Mouse (Mus musculus) midbrain, embryonic 14.5 days (tissue): ENCODE measurements around the gene Col2a1. TPM values are rescaled to one million over a fixed set of nuclear protein-coding genes. Genes with fewer than 3 reads are reported as not detected.

ENCODE experiments used
- ATAC-seq: fragments of 200-750 bp; cut with Nextera tagmentation; 2 replicates; pipeline ENCODE4 v1.8.0; 2017; ENCODE audit warnings: moderate number of reproducible peaks, moderate library complexity; ENCODE audit not compliant: low FRiP score, low TSS enrichment
- DNase-seq: peaks from one replicate; pipeline ENCODE4 v3.0.0-alpha.2; 2015
- H3K27ac ChIP-seq: fragments of 300-500 bp; sonication (generic); replicated peaks from 2 replicates; pipeline ENCODE4 v1.5.1; 2014; ENCODE audit warnings: mild to moderate bottlenecking, low read depth, low read length, moderate library complexity
- H3K27me3 ChIP-seq: fragments of 300-500 bp; sonication (generic); 2 replicates; pipeline ENCODE4 v1.6.1; 2014; ENCODE audit warnings: low read length, control low read depth, mixed read lengths; ENCODE audit not compliant: control insufficient read depth, insufficient read depth
- H3K36me3 ChIP-seq: fragments of 300-500 bp; sonication (generic); 2 replicates; pipeline ENCODE4 v1.6.1; 2014; ENCODE audit warnings: low read length, control low read depth; ENCODE audit not compliant: control insufficient read depth, insufficient read depth
- H3K4me1 ChIP-seq: fragments of 300-500 bp; sonication (generic); 2 replicates; pipeline ENCODE4 v1.6.1; 2014; ENCODE audit warnings: mild to moderate bottlenecking, antibody characterized with exemption, low read length, control low read depth; ENCODE audit not compliant: control insufficient read depth, insufficient read depth
- H3K4me2 ChIP-seq: fragments of 300-500 bp; sonication (generic); 2 replicates; pipeline ENCODE4 v1.6.1; 2014; ENCODE audit warnings: mild to moderate bottlenecking, low read length, moderate library complexity
- H3K4me3 ChIP-seq: fragments of 300-500 bp; sonication (generic); replicated peaks from 2 replicates; pipeline ENCODE4 v1.5.1; 2014; ENCODE audit warnings: low read depth, low read length
- H3K9ac ChIP-seq: fragments of 300-500 bp; sonication (generic); replicated peaks from 2 replicates; pipeline ENCODE4 v1.6.1; 2014; ENCODE audit warnings: mild to moderate bottlenecking, low read length, moderate library complexity
- H3K9me3 ChIP-seq: fragments of 300-500 bp; sonication (generic); 2 replicates; pipeline ENCODE4 v1.6.1; 2016; ENCODE audit warnings: low read length, control low read depth, mixed read lengths; ENCODE audit not compliant: control insufficient read depth
- WGBS: fragments of 180-500 bp; shearing (Covaris S2); extraction: QIAGEN DNeasy Blood & Tissue Kit; methylation state at CpG from one replicate; pipeline ENCODE4 v1.1.7; 2014; 5-methylcytosine and 5-hydroxymethylcytosine counted together
- polyA plus RNA-seq: library from polyadenylated mRNA; unstranded; fragments of >200 nt; fragmentation: Nextera tagmentation; extraction: Ambion mirVana; gene quantifications from 2 replicates; pipeline ENCODE4 v1.2.1, GENCODE M21; 2014

The Col2a1 gene
- polyA plus RNA-seq, 1 experiment from 2014 or later, result 45.2 TPM

GRCm38 (mm10) chr15:97956416-97956815, 48.1 kb downstream of the Col2a1 start:
- WGBS, result 79% methylated on average over 11 of the region's 11 CpGs
- no peak overlapping the region for H3K27ac ChIP-seq
- no peak for DNase-seq
- H3K36me3 ChIP-seq, result no peaks in the 10 kb centered on the region
- no peaks in the 10 kb centered on the region for H3K9me3 ChIP-seq
- no peaks in the 10 kb centered on the region for H3K4me1 ChIP-seq
- no peak overlapping the region for H3K4me2 ChIP-seq
- no peak overlapping the region for H3K9ac ChIP-seq
- H3K27me3 ChIP-seq, result no peaks in the 10 kb centered on the region
- no peak for ATAC-seq
- H3K4me3 ChIP-seq, result no peak overlapping the region

GRCm38 (mm10) chr15:97955742-97956141, 48.8 kb downstream of the Col2a1 start:
- H3K27ac ChIP-seq, result no peak overlapping the region
- H3K4me3 ChIP-seq, result no peak overlapping the region
- no peaks in the 10 kb centered on the region for H3K36me3 ChIP-seq
- peak; percentile 48 for DNase-seq
- H3K9ac ChIP-seq, result no peak overlapping the region
- no peaks in the 10 kb centered on the region for H3K4me1 ChIP-seq
- H3K4me2 ChIP-seq, result no peak overlapping the region
- no peaks in the 10 kb centered on the region for H3K27me3 ChIP-seq
- no peak for ATAC-seq
- no peaks in the 10 kb centered on the region for H3K9me3 ChIP-seq
- 21% methylated on average over 4 of the region's 4 CpGs for WGBS

- H3K4me2 ChIP-seq, result no peak overlapping the region
- H3K4me3 ChIP-seq, result no peak overlapping the region
- no peaks in the 10 kb centered on the region for H3K36me3 ChIP-seq
- no peaks in the 10 kb centered on the region for H3K4me1 ChIP-seq
- 75% methylated on average over 1 of the region's 1 CpGs for WGBS
- no peaks in the 10 kb centered on the region for H3K27me3 ChIP-seq
- no peak overlapping the region for H3K9ac ChIP-seq
- DNase-seq (no peak), ATAC-seq (no peak)
- H3K9me3 ChIP-seq, result no peaks in the 10 kb centered on the region
- H3K27ac ChIP-seq, result no peak overlapping the region
Measured at GRCm38 (mm10) chr15:97955286-97955685, 49.2 kb downstream of the Col2a1 start.

- H3K4me3 ChIP-seq, result no peak overlapping the region
- no peaks in the 10 kb centered on the region for H3K36me3 ChIP-seq
- no peak for ATAC-seq
- WGBS, result 86% methylated on average over 8 of the region's 8 CpGs
- no peak overlapping the region for H3K27ac ChIP-seq
- no peak overlapping the region for H3K9ac ChIP-seq
- no peaks in the 10 kb centered on the region for H3K27me3 ChIP-seq
- no peak for DNase-seq
- H3K4me2 ChIP-seq, result no peak overlapping the region
- no peaks in the 10 kb centered on the region for H3K4me1 ChIP-seq
- H3K9me3 ChIP-seq, result no peaks in the 10 kb centered on the region
Measured at GRCm38 (mm10) chr15:97954671-97955070, 49.8 kb downstream of the Col2a1 start.

- no peak for DNase-seq
- Histone ChIP-seq H3K9ac (no peak overlapping the region), H3K36me3 (no peaks in the 10 kb centered on the region), H3K27ac (no peak overlapping the region), H3K4me2 (no peak overlapping the region), H3K4me3 (no peak overlapping the region), H3K9me3 (no peaks in the 10 kb centered on the region), H3K27me3 (no peaks in the 10 kb centered on the region), H3K4me1 (no peaks in the 10 kb centered on the region)
- 76% methylated on average over 4 of the region's 4 CpGs for WGBS
- ATAC-seq, result no peak
Measured at GRCm38 (mm10) chr15:97952889-97953189, 51.7 kb downstream of the Col2a1 start.

- Histone ChIP-seq H3K36me3 (no peaks in the 10 kb centered on the region), H3K9me3 (no peaks in the 10 kb centered on the region), H3K27ac (no peak overlapping the region), H3K4me1 (no peaks in the 10 kb centered on the region), H3K4me3 (no peak overlapping the region), H3K4me2 (peak overlapping the region; percentile 31; the same call in 1 of the 2 replicates), H3K27me3 (no peaks in the 10 kb centered on the region), H3K9ac (no peak overlapping the region)
- ATAC-seq (peak; percentile 31; the same call in 1 of the 2 replicates), DNase-seq (peak; percentile 93)
- WGBS, result 16% methylated on average over 16 of the region's 16 CpGs
Measured at GRCm38 (mm10) chr15:97952137-97952888, 52.2 kb downstream of the Col2a1 start.

GRCm38 (mm10) chr15:97950240-97950639, 54.3 kb downstream of the Col2a1 start:
- Histone ChIP-seq H3K9ac (no peak overlapping the region), H3K4me2 (no peak overlapping the region), H3K9me3 (no peaks in the 10 kb centered on the region), H3K36me3 (no peaks in the 10 kb centered on the region), H3K27me3 (no peaks in the 10 kb centered on the region), H3K4me3 (no peak overlapping the region), H3K4me1 (no peaks in the 10 kb centered on the region), H3K27ac (no peak overlapping the region)
- whole genome bisulfite sequencing, result 84% methylated on average over 7 of the region's 7 CpGs
- DNase-seq (no peak), ATAC-seq (no peak)

- WGBS, result 82% methylated on average over 3 of the region's 3 CpGs
- no peak for DNase-seq
- Histone ChIP-seq H3K4me1 (no peaks in the 10 kb centered on the region), H3K27ac (no peak overlapping the region), H3K4me3 (no peak overlapping the region), H3K27me3 (no peaks in the 10 kb centered on the region), H3K9me3 (no peaks in the 10 kb centered on the region), H3K4me2 (no peak overlapping the region), H3K36me3 (no peaks in the 10 kb centered on the region), H3K9ac (no peak overlapping the region)
- ATAC-seq, result no peak
Measured at GRCm38 (mm10) chr15:97949706-97950105, 54.8 kb downstream of the Col2a1 start.

GRCm38 (mm10) chr15:97948720-97949119, 55.8 kb downstream of the Col2a1 start:
- no peak for ATAC-seq
- Histone ChIP-seq H3K27ac (no peak overlapping the region), H3K9ac (no peak overlapping the region), H3K4me2 (no peak overlapping the region), H3K27me3 (no peaks in the 10 kb centered on the region), H3K36me3 (no peaks in the 10 kb centered on the region), H3K4me1 (no peaks in the 10 kb centered on the region), H3K9me3 (no peaks in the 10 kb centered on the region), H3K4me3 (no peak overlapping the region)
- DNase-seq, result peak; percentile 28
- WGBS, result 22% methylated on average over 7 of the region's 7 CpGs
